Mouse (Mus musculus): ENCODE results near the gene Ybx1. TPM values are rescaled to one million over a fixed set of nuclear protein-coding genes. Genes with fewer than 3 reads are reported as not detected.

Ybx1 gene
- total RNA-seq, 2 experiments from 2014 or later, result 714 to 717 TPM

DNA sequence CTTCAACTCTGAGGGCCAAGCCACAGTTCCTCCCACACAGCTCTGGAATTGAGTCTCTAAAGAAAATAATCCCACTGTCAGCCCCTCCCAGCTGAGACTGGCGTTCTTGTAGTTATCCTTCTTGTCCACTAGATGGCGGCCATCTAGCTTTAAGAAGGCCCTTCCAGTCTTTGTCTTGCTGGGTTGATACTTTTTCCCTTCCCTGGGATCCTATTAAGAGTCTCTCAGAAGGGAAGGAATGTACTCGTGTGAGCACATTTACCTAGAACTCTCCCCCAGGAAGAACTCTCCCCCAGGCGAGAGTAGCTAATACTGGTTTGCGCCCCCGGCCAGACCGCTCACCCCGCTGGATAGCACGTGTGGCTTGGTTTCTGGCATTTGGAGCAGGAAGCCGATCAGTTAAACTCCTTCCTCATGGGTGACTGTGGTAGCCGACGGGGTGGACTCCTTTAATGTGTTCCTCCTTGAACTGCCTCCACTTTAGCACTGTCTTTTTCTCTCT lies 55.2 kb downstream of the Ybx1 start:
- DNase-seq (ENCODE audit: low spot score in 2 of 2), result no peak

DNA sequence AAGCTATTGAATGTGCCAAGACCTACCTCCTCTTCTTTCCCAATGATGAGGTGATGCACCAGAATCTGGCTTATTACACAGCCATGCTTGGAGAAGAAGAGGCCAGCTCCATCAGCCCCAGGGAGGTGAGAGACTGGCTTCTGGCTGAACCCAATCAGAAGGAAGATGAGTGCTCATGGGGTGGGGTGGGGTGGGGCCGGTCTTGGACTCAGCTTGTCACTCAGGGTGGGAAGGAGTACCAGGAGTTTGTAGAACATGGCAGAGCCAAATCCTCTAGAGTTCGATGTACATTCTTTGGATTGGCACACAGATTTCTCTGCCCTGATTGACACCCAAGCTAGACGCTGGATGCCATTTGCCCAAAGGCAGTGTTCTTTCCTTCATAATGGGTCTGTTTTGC lies 55.7 kb downstream of the Ybx1 start:
- no peak for DNase-seq (ENCODE audit: low spot score in 2 of 2)

DNA sequence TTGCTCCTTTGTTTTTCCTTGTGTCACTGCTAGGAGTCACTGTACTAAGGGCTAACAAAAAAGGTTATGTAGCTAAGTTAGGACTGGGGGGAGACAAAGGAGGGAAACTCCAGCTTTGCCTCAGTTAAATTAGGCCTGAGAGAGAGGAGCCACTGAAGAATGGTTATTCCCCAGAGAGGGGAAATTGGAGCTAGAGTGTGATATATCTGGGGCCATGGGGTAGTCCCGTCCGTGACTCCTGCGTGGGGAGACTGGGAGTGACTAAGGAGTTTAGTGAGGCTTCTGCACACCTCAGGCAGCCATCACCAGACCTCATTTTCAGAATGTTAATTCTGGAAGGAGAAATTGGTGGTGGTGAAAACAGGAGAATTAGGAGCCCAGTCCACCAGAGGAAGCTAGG lies 60.1 kb downstream of the Ybx1 start:
- DNase-seq (ENCODE audit: low spot score in 2 of 2), result no peak

DNA sequence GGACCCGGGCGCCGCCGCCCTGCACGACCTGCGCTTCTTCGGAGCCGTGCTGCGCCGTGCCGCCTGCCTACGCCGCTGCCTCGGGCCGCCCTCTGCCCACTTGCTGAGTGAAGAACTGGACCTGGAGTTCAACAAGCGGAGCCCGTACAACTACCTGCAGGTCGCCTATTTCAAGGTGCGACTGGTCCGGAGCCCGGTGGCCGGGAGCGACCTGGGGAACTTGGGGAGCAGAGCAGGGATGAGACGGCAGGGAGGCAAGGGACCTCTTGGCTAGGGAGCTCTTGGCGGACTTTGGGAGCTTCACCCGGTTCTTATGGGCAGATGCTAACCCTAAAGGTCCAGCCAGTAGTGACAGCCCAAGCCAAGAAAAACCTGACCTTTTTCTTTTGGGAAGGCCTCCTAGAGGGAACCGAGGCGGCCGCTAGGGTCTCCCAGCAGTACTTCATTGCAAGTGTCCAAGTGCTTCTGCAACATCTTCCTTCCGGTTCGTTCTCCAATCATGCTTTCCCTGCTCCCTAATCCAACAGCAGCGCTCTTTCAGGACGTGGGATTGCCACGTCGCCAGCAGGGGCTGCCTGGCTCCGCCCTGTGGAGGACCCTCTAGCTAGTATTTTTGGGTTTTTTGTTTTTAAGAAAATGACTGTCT lies 61.0 kb downstream of the Ybx1 start:
- DNase-seq (ENCODE audit: low spot score in 2 of 2), result peak; percentile 45 to 51

DNA sequence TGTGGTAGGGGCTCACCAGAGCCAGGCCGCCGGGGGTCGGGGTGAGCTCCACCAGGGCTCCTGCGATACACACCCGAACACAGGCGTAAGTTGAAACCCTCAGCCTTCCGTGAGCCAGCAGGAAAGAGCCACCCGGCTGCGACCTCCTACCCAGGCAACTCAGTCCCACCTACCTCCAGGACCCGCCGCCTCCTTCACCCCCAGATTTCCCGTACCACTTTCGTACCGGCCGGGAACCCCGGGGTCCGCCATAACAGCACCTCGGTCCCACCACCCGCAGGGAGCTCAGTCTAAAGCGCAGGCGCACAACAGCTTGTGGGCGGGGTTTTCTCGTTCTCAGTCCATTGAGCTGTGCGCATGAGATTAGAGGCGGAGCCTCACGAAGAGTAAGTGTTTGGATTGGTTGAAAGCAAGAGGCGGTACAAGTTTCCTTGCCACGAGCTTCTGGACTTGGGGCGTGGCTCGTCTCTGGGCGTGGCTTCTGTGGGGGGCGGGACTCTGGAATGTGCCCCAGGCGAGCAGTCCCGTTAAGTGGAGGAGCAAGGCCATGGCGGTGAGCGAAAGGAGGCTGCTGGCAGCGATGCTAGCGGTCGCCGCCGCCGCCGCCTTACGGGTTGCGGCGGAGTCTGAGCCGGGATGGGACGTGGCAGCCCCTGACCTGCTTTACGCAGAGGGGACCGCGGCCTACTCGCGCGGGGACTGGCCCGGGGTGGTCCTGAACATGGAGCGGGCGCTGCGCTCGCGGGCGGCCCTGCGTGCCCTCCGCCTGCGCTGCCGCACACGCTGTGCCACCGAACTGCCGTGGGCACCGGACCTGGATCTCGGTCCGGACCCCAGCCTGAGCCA lies 61.8 kb downstream of the Ybx1 start, which contains the start of the genes AU022252 and P3h1:
TSS of gene AU022252 (minus strand) at position 303 of the 846 bp plus-strand sequence.
TSS of gene P3h1 (plus strand) at position 506 of the 846 bp plus-strand sequence.
- DNase-seq (ENCODE audit: low spot score in 2 of 2), result peak; percentile 95 to 96

Other genes with a start within 250 kb of the Ybx1 start
- 10 to 100 TPM; 20.9 to 29.3 TPM for gene Slc2a1, start 185.9 kb downstream of the Ybx1 start, total RNA-seq (2021)
- gene Zfp691, start 120.4 kb downstream of the Ybx1 start, total RNA-seq (2021), result 10 to 100 TPM; 12.0 to 19.4 TPM
- gene Ermap, start 104.6 kb downstream of the Ybx1 start, total RNA-seq (2021), result under 1 TPM; 0.06 to 0.10 TPM
- gene Svbp, start 99.3 kb downstream of the Ybx1 start, total RNA-seq (2021), result 10 to 100 TPM; 13.8 to 17.0 TPM
- not detected for gene Tmem269, start 76.4 kb downstream of the Ybx1 start, total RNA-seq (2021)
- 10 to 100 TPM; 22.8 to 33.3 TPM for gene AU022252, start 61.9 kb downstream of the Ybx1 start, total RNA-seq (2021)
- gene P3h1, start 61.7 kb downstream of the Ybx1 start, total RNA-seq (2021), result 10 to 100 TPM; 16.0 to 23.5 TPM
- gene Cldn19, start 39.2 kb downstream of the Ybx1 start, total RNA-seq (2021), result under 1 TPM in 1 of 2 experiments, not detected in 1; 0.06 TPM
- 10 to 100 TPM; 16.7 to 17.6 TPM for gene Ppih, start 25.9 kb upstream of the Ybx1 start, total RNA-seq (2021)
- gene Ccdc30, start 120.9 kb upstream of the Ybx1 start, total RNA-seq (2021), result 1 to 10 TPM; 8.2 to 8.7 TPM
- gene Ppcs, start 127.8 kb upstream of the Ybx1 start, total RNA-seq (2021), result 10 to 100 TPM; 39.4 to 41.0 TPM
- 1 to 10 TPM; 2.6 to 2.8 TPM for gene Zmynd12, start 128.2 kb upstream of the Ybx1 start, total RNA-seq (2021)
- under 1 TPM; 0.10 to 0.13 TPM for gene Rimkla, start 198.0 kb upstream of the Ybx1 start, total RNA-seq (2021)
- gene Foxj3, start 242.4 kb upstream of the Ybx1 start, total RNA-seq (2021), result 10 to 100 TPM; 39.0 to 41.6 TPM
- 1 to 10 TPM; 6.8 to 9.7 TPM for gene Frg2f1, start 244.9 kb upstream of the Ybx1 start, total RNA-seq (2021)